Mouse (Mus musculus) lung, postnatal 0 days (tissue): ENCODE results near the gene Ston2. TPM values are rescaled to one million over a fixed set of nuclear protein-coding genes. Genes with fewer than 3 reads are reported as not detected.

Experiments used
- ATAC-seq: fragments of 200-750 bp; cut with Nextera tagmentation; 2 replicates; pipeline ENCODE4 v1.8.0; 2017; ENCODE audit warnings: moderate library complexity
- DNase-seq: peaks from one replicate; pipeline ENCODE4 v3.0.0-alpha.2; 2016; ENCODE audit warnings: low spot score
- H3K27ac ChIP-seq: fragments of 300-500 bp; sonication (generic); 2 replicates; pipeline ENCODE4 v1.5.1; 2014; ENCODE audit warnings: antibody characterized with exemption, mild to moderate bottlenecking, low read length, mixed read lengths
- H3K27me3 ChIP-seq: fragments of 300-500 bp; sonication (generic); replicated peaks from 2 replicates; pipeline ENCODE4 v1.6.1; 2014; ENCODE audit warnings: low read length, mixed read lengths; ENCODE audit not compliant: insufficient read depth
- H3K36me3 ChIP-seq: fragments of 300-500 bp; sonication (generic); 2 replicates; pipeline ENCODE4 v1.6.1; 2014; ENCODE audit warnings: low read length, mixed read lengths; ENCODE audit not compliant: insufficient read depth
- H3K4me1 ChIP-seq: fragments of 300-500 bp; sonication (generic); 2 replicates; pipeline ENCODE4 v1.6.1; 2014; ENCODE audit warnings: antibody characterized with exemption, low read depth, low read length, mixed read lengths; ENCODE audit not compliant: insufficient read depth
- H3K4me2 ChIP-seq: fragments of 300-500 bp; sonication (generic); replicated peaks from 2 replicates; pipeline ENCODE4 v1.6.1; 2014; ENCODE audit warnings: low read depth, mild to moderate bottlenecking, low read length, moderate library complexity, mixed read lengths
- H3K4me3 ChIP-seq: fragments of 300-500 bp; sonication (generic); 2 replicates; pipeline ENCODE4 v1.5.1; 2014; ENCODE audit warnings: low read depth, low read length
- H3K9ac ChIP-seq: fragments of 300-500 bp; sonication (generic); replicated peaks from 2 replicates; pipeline ENCODE4 v1.6.1; 2014; ENCODE audit warnings: low read depth, mild to moderate bottlenecking
- H3K9me3 ChIP-seq: fragments of 300-500 bp; sonication (generic); 2 replicates; pipeline ENCODE4 v1.6.1; 2016; ENCODE audit warnings: low read length, mixed read lengths
- CTCF ChIP-seq: IDR thresholded peaks from 2 replicates; pipeline ENCODE4 v1.5.1; 2016; ENCODE audit warnings: antibody characterized with exemption, mild to moderate bottlenecking
- EP300 ChIP-seq: IDR thresholded peaks from 2 replicates; pipeline ENCODE4 v1.6.1; 2016; ENCODE audit warnings: antibody characterized with exemption, mild to moderate bottlenecking, control low read depth
- WGBS: fragments of 180-500 bp; shearing (Covaris S2); extraction: QIAGEN DNeasy Blood & Tissue Kit; methylation state at CpG from one replicate; pipeline ENCODE4 v1.1.7; 2014; 5-methylcytosine and 5-hydroxymethylcytosine counted together
- polyA plus RNA-seq: library from polyadenylated mRNA; unstranded; fragments of >200 nt; fragmentation: Nextera tagmentation; extraction: Ambion mirVana; gene quantifications from 2 replicates; pipeline ENCODE4 v1.2.1, GENCODE M21; 2015

Ston2 gene
- 6.2 and 6.8 TPM in 2 replicates for polyA plus RNA-seq

DNA sequence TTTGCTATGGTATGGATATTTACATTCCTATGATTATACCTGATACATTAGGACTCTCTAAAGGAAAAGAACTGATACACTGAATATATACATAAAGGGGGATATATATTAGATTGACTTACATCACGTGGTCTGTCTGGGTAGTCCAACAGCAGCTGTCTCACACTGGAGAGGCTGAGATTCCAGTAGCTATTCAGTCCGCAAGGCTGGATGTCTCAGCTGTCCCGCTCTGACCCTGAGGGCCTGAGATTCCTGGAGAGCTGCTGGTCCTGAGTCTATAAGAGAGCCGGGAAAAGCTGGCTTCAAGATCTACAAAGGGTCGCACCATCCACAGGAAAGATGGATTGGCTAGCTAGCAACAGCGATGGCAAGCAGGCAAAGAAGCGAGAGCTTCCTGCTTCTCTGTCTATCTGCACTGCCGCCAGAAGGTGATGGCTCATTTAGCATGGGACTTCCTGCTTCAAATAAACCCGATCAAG is at the start of gene Ston2:
Gene Ston2 (minus strand): TSS at position 429 of the 479 bp plus-strand sequence.
- WGBS: 55% methylated on average over 9 of the region's 9 CpGs
- TF ChIP-seq CTCF: no peak
- TF ChIP-seq EP300: no peak
- H3K4me2 ChIP-seq: no peak within 1 kb of the TSS
- H3K9ac ChIP-seq: no peak within 1 kb of the TSS
- H3K4me3 ChIP-seq: no peak within 1 kb of the TSS
- DNase-seq (no peak), ATAC-seq (no peak)
- H3K9me3 ChIP-seq: no peaks in the 10 kb centered on the region
- no peak within 1 kb of the TSS for H3K27ac ChIP-seq
- no peaks in the 10 kb centered on the region for H3K36me3 ChIP-seq
- no peaks in the 10 kb centered on the region for H3K27me3 ChIP-seq
- H3K4me1 ChIP-seq: no peaks in the 10 kb centered on the region

DNA sequence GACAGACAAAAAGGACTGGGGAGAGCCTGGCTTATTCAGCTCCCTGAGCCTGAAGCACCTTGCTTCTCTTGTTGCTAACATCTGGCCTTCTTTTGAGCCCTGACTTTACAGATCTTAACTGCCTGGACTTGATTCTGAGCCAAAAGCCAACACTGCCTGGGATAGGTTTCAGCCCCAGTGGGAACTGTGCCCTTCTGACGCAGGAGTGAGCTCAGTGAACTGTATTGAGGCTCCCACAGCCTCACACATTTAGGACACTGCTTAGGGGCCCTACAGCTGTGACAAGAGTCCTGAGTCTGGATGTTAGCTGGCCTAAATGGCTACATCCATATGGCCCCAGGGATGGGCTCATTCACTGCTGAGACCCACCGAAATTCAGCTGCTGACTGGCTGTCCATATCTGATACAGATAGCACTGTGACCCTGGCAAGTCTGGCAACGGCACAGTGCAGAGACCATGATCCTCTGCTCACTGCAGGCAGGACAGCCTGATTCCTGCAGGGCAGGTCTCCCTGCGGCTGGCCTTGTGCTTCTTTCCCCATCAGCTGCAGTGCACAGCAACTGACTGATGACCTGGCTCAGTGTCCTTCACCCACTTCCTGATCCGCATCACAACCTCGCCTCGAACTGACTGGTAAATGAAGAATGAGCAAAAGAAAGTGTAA is 49.3 kb upstream of the Ston2 start:
- H3K36me3 ChIP-seq: peaks cover 22% of the 10 kb centered on the region; the same call in 1 of the 2 replicates
- H3K4me2 ChIP-seq: no peak overlapping the region
- H3K27ac ChIP-seq: no peak overlapping the region

DNA sequence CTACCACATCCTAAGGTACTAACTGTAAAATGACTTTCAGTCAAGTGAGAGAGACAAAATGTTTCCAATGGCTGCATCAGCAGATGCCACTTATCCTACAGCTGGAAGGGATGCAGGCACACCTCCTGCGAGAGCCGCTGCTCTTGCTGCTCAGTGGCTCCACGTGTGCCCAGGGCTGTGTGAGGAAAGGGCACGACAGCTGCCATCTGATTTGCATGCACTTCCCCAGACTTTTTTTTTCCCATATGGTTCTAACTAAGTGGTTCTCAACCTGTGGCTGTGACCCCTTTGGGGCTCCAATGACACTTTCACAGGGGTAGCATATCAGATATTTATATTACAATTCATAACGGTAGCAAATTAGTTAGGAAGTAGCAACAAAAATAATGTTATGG is 45.7 kb upstream of the Ston2 start:
- no peak overlapping the region for H3K4me3 ChIP-seq
- H3K27ac ChIP-seq: no peak overlapping the region
- no peaks in the 10 kb centered on the region for H3K9me3 ChIP-seq
- no peak for ATAC-seq
- peaks cover 28% of the 10 kb centered on the region; the same call in 1 of the 2 replicates for H3K36me3 ChIP-seq
- H3K4me1 ChIP-seq: no peaks in the 10 kb centered on the region
- no peaks in the 10 kb centered on the region for H3K27me3 ChIP-seq
- no peak overlapping the region for H3K4me2 ChIP-seq
- no peak for DNase-seq
- no peak for TF ChIP-seq CTCF
- TF ChIP-seq EP300: no peak
- WGBS: 74% methylated on average over 5 of the region's 5 CpGs
- H3K9ac ChIP-seq: no peak overlapping the region

More for the DNA sequence above, 49.3 kb upstream of the Ston2 start:
- H3K9ac ChIP-seq: no peak overlapping the region
- no peak for ATAC-seq
- H3K4me1 ChIP-seq: no peaks in the 10 kb centered on the region
- WGBS: 81% methylated on average over 7 of the region's 7 CpGs
- no peaks in the 10 kb centered on the region for H3K27me3 ChIP-seq
- H3K4me3 ChIP-seq: no peak overlapping the region
- DNase-seq: no peak
- no peaks in the 10 kb centered on the region for H3K9me3 ChIP-seq
- no peak for TF ChIP-seq CTCF
- no peak for TF ChIP-seq EP300

DNA sequence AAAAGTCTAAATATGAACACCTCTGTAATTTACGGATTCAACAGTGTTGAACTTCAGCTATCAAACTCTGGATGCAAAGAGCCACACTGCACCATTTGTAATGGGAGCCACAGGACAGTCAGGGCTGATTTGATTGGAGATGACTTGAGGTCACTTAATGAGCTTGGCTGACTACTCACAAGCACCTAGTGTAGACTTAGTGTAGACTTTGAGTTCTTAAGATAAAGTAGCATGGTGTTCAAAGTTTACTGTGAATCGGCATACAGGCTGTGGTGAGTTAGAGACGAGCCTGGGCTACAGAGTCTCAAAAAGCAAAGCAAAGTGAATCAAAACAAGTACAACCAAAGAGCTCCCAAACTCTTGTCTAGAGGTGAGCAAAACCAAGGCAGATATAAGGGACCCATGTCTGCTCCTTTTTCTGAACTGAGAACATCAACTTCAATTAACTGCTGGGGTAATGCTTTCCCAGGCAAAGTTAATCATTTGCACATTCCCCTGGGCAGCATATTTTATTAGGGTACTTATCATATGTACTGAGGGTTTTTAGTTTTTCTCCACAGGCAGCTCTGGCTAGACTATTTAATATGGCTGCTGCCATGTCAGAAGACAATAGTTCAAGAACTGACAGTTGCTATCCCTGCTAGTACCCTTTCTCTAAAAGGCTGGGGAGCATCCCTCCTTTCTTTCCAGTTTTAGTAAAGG is 45.2 kb upstream of the Ston2 start:
- Histone ChIP-seq H3K27me3 (no peaks in the 10 kb centered on the region), H3K4me2 (no peak overlapping the region), H3K36me3 (peaks cover 29% of the 10 kb centered on the region; the same call in 1 of the 2 replicates), H3K9ac (no peak overlapping the region), H3K9me3 (no peaks in the 10 kb centered on the region), H3K27ac (no peak overlapping the region), H3K4me3 (no peak overlapping the region), H3K4me1 (no peaks in the 10 kb centered on the region)
- DNase-seq (no peak), ATAC-seq (no peak)
- WGBS: 80% methylated on average over 3 of the region's 3 CpGs
- TF ChIP-seq EP300 (no peak), CTCF (no peak)

DNA sequence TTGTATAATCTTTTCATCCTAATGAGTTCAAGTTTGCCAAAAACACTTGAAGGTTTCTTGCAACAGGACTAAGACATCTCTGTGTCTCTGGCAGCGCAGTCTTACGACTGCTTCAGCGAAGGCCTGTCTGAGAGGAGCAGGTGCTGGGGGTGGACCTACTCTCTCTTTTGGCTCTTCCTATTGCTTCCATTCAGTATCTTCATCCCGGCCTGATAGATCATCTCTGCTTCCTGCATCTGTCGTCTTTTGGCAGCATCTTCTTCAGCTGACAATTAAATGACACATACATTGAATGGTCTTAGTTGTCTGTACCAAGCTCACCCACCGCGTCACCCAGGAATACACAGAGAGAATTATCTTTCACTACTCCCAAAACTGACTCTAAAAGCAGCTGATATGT is 43.2 kb upstream of the Ston2 start:
- TF ChIP-seq EP300 (no peak), CTCF (no peak)
- H3K9me3 ChIP-seq: no peaks in the 10 kb centered on the region
- no peak overlapping the region for H3K27ac ChIP-seq
- WGBS: 93% methylated on average over 7 of the region's 7 CpGs
- H3K9ac ChIP-seq: no peak overlapping the region
- H3K36me3 ChIP-seq: peaks cover 48% of the 10 kb centered on the region; the same call in 1 of the 2 replicates
- no peak overlapping the region for H3K4me3 ChIP-seq
- DNase-seq: no peak
- H3K4me1 ChIP-seq: no peaks in the 10 kb centered on the region
- no peak overlapping the region for H3K4me2 ChIP-seq
- H3K27me3 ChIP-seq: no peaks in the 10 kb centered on the region
- no peak for ATAC-seq

DNA sequence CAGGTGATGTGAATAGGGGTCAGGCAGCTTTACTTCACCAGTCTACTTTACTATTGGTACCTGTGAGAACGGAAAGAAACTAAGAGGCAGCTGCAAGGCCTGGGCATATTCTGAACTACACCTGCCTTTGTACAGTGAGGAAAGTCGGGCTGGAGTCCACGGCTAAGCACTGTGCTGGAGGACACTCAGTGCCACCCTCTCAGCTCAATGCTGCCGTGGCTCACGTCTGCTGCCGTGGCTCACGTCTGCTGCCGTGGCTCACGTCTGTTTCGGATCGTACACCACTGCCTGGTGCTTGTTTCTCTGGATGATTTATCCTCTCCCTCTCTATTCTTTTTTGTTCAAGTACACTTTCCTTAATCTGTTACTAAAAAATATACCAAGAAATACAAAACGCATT is 32.3 kb upstream of the Ston2 start:
- H3K27ac ChIP-seq: no peak overlapping the region
- H3K4me2 ChIP-seq: no peak overlapping the region
- no peaks in the 10 kb centered on the region for H3K9me3 ChIP-seq
- DNase-seq (no peak), ATAC-seq (no peak)
- H3K4me1 ChIP-seq: no peaks in the 10 kb centered on the region
- 91% methylated on average over 12 of the region's 12 CpGs for WGBS
- peaks cover 51% of the 10 kb centered on the region for H3K36me3 ChIP-seq
- H3K4me3 ChIP-seq: no peak overlapping the region
- H3K27me3 ChIP-seq: no peaks in the 10 kb centered on the region
- H3K9ac ChIP-seq: no peak overlapping the region
- TF ChIP-seq EP300 (no peak), CTCF (no peak)
